Mouse (Mus musculus) bone marrow, adult 2 months (tissue): ENCODE results near the gene Fggy.

Source experiments
- CTCF ChIP-seq: fragments of 200-500 bp; IDR thresholded peaks from 2 replicates; pipeline ENCODE4 v1.5.1; 2011; ENCODE audit warnings: low read length, control low read depth; ENCODE audit not compliant: control insufficient read depth, insufficient read depth
- POLR2A ChIP-seq: fragments of 200-500 bp; IDR thresholded peaks from 2 replicates; pipeline ENCODE4 v1.6.1; 2011; ENCODE audit warnings: low read depth, mild to moderate bottlenecking, control low read depth, low read length, borderline replicate concordance; ENCODE audit not compliant: control insufficient read depth

DNA sequence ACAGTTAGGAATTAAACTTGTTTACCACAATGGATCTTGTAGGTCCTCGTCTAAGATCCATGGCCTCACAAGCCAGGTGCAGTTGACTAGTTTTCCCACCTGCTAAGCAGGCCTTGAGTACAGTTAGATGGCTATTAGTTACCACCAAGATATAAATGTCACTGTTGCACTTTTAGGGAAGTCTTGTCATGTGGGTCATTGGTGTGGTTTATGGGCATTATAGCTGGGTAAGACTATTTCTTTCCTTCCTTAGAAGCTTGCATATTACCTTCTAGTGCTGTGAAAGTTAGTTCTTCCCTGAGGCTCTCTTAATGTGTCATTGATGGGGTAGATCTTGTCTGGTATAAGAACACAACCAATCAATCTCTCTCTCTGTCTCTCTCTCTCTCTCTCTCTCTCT, 152.4 kb downstream of the Fggy start:
- TF ChIP-seq CTCF (no peak), POLR2A (no peak)
